Mouse (Mus musculus): Measurements from ENCODE around the gene Olfr1276. TPM values are rescaled to one million over a fixed set of nuclear protein-coding genes. Genes with fewer than 3 reads are reported as not detected.

Gene Olfr1276
- total RNA-seq (2015): not detected in 2 replicates
- not detected in 2 replicates for total RNA-seq (2017)

DNA sequence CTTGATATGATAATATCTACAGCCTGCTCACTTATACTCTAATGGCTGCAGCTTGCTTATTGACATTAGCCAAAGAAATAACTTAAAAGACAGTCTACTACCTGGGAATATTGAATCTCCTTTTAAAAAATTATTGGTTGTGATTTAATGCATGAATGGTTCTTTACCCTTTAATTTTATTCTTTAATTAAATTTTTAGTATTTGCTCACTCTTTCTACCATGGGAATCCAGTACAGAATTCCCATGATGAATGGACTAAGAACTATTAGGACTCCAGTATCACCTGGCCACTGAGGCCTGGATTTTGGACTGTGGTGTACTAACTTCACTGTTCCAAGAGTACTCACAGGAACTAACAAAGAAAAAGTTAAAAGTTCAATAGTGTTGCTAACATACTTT, at the start of gene Olfr1276:
Gene Olfr1276 (plus strand): TSS at position 301 of the 400 bp plus-strand sequence.
- no peak for ATAC-seq (replicated peaks; ENCODE audit: poor library complexity)

DNA sequence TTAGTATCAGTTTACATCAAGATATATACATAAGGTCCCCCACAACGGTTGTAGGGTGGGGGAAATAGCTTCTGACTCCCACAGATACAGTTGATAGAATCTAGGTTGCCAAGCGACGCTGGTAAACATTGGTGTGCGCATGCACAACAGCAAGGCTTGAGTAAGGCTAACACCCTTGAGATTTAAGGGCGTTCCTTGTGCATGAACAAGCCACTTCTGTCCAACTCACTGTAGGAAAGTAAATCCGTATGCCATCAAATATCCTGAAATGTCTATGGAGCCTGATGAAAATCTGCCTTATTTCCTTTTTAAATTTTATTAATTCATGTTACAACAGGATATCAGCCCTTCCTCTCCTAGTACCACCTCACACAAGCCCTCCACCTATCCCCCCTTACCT, 24.8 kb upstream of the Olfr1276 start, which contains the start of gene 4930430A15Rik:
Gene 4930430A15Rik (minus strand): TSS at position 101 of the 400 bp plus-strand sequence.
- no peak for ATAC-seq (replicated peaks; ENCODE audit: poor library complexity)

DNA sequence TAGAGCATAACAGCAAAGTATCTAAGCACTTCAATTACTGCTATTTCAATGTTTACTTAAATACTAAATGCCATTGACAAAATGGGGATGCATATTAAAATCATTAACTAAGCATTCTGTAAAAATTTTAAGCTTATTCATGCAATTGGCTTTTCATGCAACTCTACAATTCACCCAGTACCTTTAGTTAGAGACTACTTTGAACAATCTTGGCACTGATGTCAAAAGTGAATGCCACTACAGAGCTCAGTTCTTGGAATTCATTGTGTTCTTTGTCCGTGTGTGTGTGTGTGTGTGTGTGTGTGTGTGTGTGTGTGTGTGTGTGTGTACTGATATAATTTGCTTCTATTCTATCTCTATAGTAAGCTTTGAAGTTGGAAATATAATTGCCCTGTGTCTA, 19.1 kb upstream of the Olfr1276 start, which contains the start of gene Olfr1275:
Gene Olfr1275 (minus strand): TSS at position 101 of the 400 bp plus-strand sequence.
- ATAC-seq (replicated peaks; ENCODE audit: poor library complexity): no peak

DNA sequence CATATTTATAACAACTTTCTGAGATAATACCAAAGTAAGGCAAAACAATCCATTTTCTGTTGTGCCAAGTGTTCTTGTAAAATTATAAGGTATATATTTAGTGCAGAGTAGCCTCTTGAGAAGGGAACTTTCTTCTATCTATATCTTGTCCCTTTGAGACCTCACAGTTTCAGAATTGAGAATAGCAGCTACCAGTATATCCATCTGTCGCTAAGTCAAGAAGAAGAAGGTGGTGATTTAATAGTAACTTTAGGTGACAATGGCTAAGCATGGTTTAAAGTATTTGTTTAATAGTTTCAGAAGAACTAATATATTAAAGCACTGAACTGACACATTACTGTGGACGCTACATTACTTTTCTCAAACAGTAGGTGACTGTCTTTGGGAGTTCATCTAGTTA, 19.7 kb downstream of the Olfr1276 start, which contains the start of gene Olfr1277:
Gene Olfr1277 (minus strand): TSS at position 101 of the 400 bp plus-strand sequence.
- ATAC-seq (replicated peaks; ENCODE audit: poor library complexity): no peak

DNA sequence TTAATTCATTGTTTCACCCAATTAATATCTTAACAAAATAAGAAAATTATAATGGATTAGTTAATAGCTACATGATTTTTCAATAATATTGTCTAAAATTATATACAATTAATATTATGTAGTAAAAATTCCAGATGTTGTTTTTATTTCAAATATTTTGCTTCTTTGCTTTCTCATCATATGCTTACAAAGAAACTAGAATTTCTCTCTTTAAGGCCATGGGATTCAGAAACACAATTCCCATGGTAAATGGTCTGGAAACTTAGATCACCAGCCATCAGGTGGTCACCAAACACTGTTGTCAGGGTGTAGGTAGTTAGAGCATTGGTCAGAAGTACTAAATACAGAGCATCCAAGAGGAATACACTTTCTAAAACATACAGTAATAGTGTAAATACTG, 35.5 kb downstream of the Olfr1276 start, which contains the start of gene Olfr1278:
Gene Olfr1278 (plus strand): TSS at position 301 of the 400 bp plus-strand sequence.
- no peak for ATAC-seq (replicated peaks; ENCODE audit: poor library complexity)

DNA sequence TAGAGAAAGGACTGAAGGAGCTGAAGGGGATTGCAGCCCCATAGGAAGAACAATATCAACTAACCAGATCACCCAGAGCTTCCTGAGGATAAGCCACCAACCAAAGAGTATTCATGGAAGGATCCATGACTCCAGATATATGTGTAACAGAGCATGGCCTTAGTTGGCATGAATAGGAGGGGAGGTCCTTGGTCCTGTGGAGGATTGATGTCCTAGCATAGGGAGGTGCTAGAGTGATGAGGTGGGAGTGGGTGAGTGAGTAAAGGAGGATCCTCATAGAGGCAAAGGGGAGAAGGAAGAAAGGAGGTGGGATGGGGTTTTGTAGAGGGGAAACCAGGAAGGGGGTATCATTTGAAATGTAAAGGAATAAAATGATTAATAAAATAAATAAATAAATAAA, 44.2 kb downstream of the Olfr1276 start:
- ATAC-seq (replicated peaks; ENCODE audit: poor library complexity): no peak

DNA sequence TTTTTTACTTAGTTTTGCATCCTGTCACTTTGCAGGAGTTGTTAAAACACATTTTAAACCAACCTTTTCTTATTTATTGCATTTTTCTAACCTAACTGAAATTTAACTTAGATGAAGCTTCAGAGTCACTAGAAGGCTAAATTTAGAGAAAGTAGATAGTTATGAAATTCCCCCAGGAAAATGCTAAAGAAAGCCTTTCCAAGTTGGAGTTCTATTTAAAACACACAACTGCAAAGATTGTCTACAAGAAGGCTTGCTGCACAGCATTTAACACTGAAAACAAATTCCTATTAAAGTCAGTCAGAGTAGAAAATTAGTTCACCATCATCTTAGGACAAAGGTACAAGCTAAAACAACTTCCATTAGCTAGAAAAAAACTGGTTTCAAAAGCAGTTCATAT, 46.1 kb downstream of the Olfr1276 start, which contains the start of gene Olfr1279:
Gene Olfr1279 (plus strand): TSS at position 262 of the 400 bp plus-strand sequence.
- ATAC-seq (replicated peaks; ENCODE audit: poor library complexity): no peak

Other genes with a start within 250 kb of the Olfr1276 start
- not detected in 2 replicates for gene Gm13941, start 148.5 kb upstream of the Olfr1276 start, total RNA-seq (2015)
- not detected in 2 replicates for gene Gm13941, start 148.5 kb upstream of the Olfr1276 start, total RNA-seq (2017)
- not detected in 2 replicates for gene Gm15130, start 101.6 kb upstream of the Olfr1276 start, total RNA-seq (2015)
- not detected in 2 replicates for gene Gm15130, start 101.6 kb upstream of the Olfr1276 start, total RNA-seq (2017)
- not detected in 2 replicates for gene 4930430A15Rik, start 24.9 kb upstream of the Olfr1276 start, total RNA-seq (2015)
- not detected in 2 replicates for gene 4930430A15Rik, start 24.9 kb upstream of the Olfr1276 start, total RNA-seq (2017)
- gene Olfr1275, start 19.2 kb upstream of the Olfr1276 start, total RNA-seq (2015): not detected in 2 replicates
- gene Olfr1275, start 19.2 kb upstream of the Olfr1276 start, total RNA-seq (2017): not detected in 2 replicates
- not detected in 2 replicates for gene Olfr1277, start 19.6 kb downstream of the Olfr1276 start, total RNA-seq (2015)
- gene Olfr1277, start 19.6 kb downstream of the Olfr1276 start, total RNA-seq (2017): not detected in 2 replicates
- gene Olfr1278, start 35.6 kb downstream of the Olfr1276 start, total RNA-seq (2015): not detected in 2 replicates
- not detected in 2 replicates for gene Olfr1278, start 35.6 kb downstream of the Olfr1276 start, total RNA-seq (2017)
- gene Olfr1279, start 46.1 kb downstream of the Olfr1276 start, total RNA-seq (2015): not detected in 2 replicates
- gene Olfr1279, start 46.1 kb downstream of the Olfr1276 start, total RNA-seq (2017): not detected in 2 replicates
- not detected in 2 replicates for gene Olfr1280, start 59.5 kb downstream of the Olfr1276 start, total RNA-seq (2015)
- gene Olfr1280, start 59.5 kb downstream of the Olfr1276 start, total RNA-seq (2017): not detected in 2 replicates
- not detected in 2 replicates for gene Olfr1281, start 72.0 kb downstream of the Olfr1276 start, total RNA-seq (2015)
- not detected in 2 replicates for gene Olfr1281, start 72.0 kb downstream of the Olfr1276 start, total RNA-seq (2017)
- gene Olfr1282, start 81.6 kb downstream of the Olfr1276 start, total RNA-seq (2015): not detected in 2 replicates
- not detected in 2 replicates for gene Olfr1282, start 81.6 kb downstream of the Olfr1276 start, total RNA-seq (2017)
- gene Olfr1283, start 112.3 kb downstream of the Olfr1276 start, total RNA-seq (2015): not detected in 2 replicates
- not detected in 2 replicates for gene Olfr1283, start 112.3 kb downstream of the Olfr1276 start, total RNA-seq (2017)
- gene Olfr1284, start 121.0 kb downstream of the Olfr1276 start, total RNA-seq (2015): not detected in 2 replicates
- not detected in 2 replicates for gene Olfr1284, start 121.0 kb downstream of the Olfr1276 start, total RNA-seq (2017)
- not detected in 2 replicates for gene Olfr1286, start 168.6 kb downstream of the Olfr1276 start, total RNA-seq (2015)
- gene Olfr1286, start 168.6 kb downstream of the Olfr1276 start, total RNA-seq (2017): not detected in 2 replicates
- gene Olfr1287, start 194.6 kb downstream of the Olfr1276 start, total RNA-seq (2015): not detected in 2 replicates
- gene Olfr1287, start 194.6 kb downstream of the Olfr1276 start, total RNA-seq (2017): not detected in 2 replicates
- not detected in 2 replicates for gene Olfr1288, start 219.6 kb downstream of the Olfr1276 start, total RNA-seq (2015)
- not detected in 2 replicates for gene Olfr1288, start 219.6 kb downstream of the Olfr1276 start, total RNA-seq (2017)
- not detected in 2 replicates for gene Olfr1289, start 226.3 kb downstream of the Olfr1276 start, total RNA-seq (2015)
- not detected in 2 replicates for gene Olfr1289, start 226.3 kb downstream of the Olfr1276 start, total RNA-seq (2017)
- gene Olfr1290, start 239.3 kb downstream of the Olfr1276 start, total RNA-seq (2015): not detected in 2 replicates
- gene Olfr1290, start 239.3 kb downstream of the Olfr1276 start, total RNA-seq (2017): not detected in 2 replicates
- not detected in 2 replicates for gene Olfr1291-ps1, start 242.7 kb downstream of the Olfr1276 start, total RNA-seq (2015)
- gene Olfr1291-ps1, start 242.7 kb downstream of the Olfr1276 start, total RNA-seq (2017): not detected in 2 replicates

Data from megakaryocyte progenitor cell, adult 5-6 weeks (primary cell).